Mouse (Mus musculus): ENCODE results near the gene Ephx4. TPM values are rescaled to one million over a fixed set of nuclear protein-coding genes. Genes with fewer than 3 reads are reported as not detected.
"Not testable (repeated sequence)": the region's sequence is repeated elsewhere in the genome, so short reads cannot be mapped to it uniquely, and the experiment has no call there.

Gene Ephx4
- 72.8 and 77.9 TPM in 2 replicates for polyA plus RNA-seq (2012; rRNA removed)

DNA sequence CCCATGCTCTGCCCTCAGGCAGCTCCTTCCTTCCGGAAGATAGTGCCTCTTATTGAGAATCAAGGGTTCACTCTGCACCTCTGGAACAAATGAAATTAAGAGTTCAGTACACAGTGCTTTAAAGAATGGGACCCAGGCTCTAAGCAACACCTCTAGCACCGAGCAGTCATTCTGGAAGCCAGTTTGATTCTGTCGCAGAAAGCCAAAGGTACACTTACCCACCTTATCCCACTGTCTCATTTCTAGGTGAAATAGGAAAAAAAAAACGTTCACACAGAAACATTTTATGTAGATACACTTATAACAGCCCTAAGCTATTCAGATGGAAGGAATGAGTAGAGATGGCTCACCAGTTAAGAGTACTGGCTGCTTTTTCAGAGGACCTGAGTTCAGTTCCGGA is at the start of gene Ephx4:
Gene Ephx4 (plus strand): TSS at position 301 of the 400 bp plus-strand sequence.
- DNase-seq (ENCODE audit: extremely low spot score in 1 of 2, low spot score in 1 of 2), result no peak

DNA sequence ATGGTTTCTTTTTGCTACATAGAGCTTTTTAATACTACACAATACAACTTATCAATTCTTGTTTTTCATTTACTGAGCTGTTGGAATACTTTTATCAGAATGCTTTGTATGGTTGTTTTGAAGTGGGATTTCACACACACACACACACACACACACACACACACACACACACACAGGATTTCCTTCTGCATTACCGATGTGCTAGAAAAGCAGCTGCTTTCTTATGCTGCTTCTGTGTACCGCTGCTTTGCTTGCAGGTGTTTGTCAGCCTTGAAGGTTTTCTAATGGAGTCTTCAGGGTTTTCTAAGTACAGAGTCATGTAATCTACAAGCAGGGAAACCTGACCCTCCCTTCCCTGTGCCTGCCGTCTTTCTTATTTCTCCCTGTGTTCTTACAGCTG is 48.6 kb upstream of the Ephx4 start:
- DNase-seq (ENCODE audit: extremely low spot score in 1 of 2, low spot score in 1 of 2), result no peak

DNA sequence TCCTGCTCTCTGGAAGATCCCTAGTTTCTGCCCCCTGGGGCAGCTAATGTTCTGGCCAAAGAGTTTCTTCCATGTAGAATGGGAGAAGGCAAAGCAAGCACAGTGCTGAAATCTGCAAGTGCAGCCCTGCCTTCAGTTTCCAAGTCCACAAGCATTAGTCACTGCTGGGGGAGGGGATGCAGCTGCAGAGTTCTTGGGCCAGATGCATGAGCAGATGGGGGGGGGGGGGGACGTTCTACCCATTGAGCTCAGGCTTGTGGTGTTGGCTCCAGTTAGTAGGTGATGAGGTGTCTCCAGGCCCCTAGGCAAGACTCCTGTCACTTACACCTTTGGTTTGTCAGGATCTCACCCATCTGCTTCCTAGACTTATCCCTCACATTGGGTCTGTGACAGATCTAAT is 46.7 kb upstream of the Ephx4 start:
- DNase-seq (ENCODE audit: extremely low spot score in 1 of 2, low spot score in 1 of 2), result no peak

DNA sequence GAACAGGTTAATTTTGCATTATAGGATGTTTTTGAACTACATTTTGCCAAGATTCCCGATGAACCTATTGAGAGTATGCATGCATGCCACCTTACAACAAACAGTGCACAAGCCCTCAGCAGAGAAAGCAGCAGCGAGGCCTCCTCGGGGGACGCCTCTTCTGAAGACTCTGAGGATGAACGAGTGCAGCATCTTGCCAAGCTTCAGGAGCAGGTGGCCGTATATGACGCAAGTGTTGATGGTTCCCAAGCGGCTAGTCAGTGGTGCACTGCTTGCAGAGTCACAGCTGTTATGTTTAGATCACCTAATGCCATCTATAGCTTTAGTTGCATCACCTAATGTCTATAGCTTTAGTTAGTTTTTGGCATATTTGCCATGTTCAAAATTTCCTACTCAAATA is 44.8 kb upstream of the Ephx4 start:
- no peak for DNase-seq (ENCODE audit: extremely low spot score in 1 of 2, low spot score in 1 of 2)

DNA sequence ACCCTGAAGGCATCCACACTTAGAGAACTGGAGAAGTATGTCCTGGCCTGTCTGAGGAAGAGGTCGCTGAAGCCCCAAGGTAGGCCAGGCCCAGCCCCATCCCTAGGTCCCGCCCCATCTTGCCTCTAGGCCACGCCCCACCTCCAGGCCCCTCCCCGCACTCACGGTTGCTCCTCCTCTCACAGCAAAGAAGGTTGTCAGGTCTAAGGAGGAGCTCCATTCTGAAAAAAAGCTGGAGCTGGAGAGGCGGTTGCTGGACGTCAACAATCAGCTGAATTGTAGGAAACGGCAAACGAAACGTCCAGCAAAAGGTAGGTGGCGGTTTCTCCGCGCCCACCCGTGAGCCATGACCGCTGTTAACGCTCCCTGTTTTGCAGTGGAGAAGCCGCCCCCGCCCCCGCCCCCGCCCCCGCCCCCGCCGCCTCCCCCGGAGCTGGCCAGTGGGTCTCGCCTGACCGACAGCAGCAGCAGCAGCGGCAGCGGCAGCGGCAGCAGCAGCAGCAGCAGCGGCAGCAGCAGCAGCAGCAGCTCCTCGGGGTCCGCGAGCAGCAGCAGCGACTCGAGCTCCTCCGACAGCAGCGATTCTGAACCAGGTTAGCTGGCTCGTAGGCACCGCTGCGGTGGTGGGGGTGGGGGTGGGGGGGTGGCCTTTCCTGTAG is 43.0 kb upstream of the Ephx4 start:
- DNase-seq (ENCODE audit: extremely low spot score in 1 of 2, low spot score in 1 of 2), result peak; percentile 73 to 92

DNA sequence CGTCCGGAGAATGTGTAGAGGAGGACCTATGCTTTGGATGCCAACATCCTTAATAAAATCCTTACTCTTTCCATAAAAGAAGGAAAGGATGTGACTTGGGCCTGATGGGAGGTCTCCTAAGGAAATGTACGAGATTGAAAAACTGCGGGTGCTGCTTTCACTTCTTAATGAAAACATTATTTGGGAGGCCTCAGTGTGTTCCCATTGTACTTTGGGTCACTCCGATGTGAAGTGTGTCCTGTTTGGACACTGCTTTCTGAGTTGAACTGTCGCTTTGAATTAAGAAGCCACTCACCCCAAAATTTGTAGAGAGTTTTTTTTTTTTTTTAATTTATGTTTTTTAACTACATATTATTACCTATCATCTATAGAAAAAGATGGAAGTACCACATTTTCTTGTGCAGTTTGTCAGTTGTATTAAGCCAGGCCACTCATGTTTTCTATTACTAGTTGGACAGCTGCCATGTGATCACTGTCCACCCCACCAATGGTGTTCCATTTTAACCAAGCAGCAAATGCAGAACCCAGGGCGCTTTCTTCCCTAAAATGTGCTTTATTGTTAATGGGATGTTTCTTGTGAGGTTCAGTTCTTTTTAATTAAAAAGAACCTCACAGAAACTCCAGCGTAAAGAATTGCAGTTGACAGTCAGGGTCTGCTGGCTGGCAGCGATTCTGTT is 42.3 kb upstream of the Ephx4 start:
- no peak for DNase-seq (ENCODE audit: extremely low spot score in 1 of 2, low spot score in 1 of 2)

DNA sequence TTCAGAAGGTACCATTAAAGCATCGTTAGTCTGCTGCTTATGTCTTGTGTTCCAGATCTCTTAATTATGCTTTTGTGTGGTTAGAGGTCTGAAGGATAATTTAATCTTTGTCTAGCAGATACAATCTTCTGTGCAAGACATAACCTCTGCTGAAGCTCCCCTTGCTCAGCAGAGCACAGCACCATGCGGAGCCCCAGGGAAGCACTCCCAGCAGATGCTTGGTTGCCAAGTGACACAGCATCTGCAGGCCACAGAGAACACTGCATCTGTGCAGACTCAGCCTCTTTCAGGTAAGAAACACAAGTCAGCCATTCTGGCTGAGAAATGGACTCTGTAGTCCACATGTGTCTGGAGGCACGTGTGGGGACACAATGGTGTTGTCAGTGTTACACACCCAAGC is 32.5 kb upstream of the Ephx4 start:
- no peak for DNase-seq (ENCODE audit: extremely low spot score in 1 of 2, low spot score in 1 of 2)

DNA sequence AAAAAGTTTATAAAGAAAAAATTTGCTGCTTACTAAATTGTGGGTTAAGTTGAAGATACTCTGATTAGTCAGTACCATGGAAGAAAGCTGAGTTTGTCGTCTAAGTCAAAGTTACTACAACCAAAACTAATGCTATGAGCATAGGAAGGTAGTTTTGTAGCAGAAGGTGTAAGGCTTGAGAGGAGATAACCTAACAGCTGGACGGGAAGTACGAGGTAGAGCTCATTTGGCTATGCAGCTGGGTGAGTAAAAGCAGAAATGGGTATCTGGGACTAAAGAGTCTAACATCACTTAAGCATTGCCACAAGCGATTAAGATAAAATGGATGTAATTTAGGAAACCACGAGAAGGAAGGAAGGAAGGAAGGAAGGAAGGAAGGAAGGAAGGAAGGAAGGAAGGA is 31.2 kb upstream of the Ephx4 start:
- no peak for DNase-seq (ENCODE audit: extremely low spot score in 1 of 2, low spot score in 1 of 2)

DNA sequence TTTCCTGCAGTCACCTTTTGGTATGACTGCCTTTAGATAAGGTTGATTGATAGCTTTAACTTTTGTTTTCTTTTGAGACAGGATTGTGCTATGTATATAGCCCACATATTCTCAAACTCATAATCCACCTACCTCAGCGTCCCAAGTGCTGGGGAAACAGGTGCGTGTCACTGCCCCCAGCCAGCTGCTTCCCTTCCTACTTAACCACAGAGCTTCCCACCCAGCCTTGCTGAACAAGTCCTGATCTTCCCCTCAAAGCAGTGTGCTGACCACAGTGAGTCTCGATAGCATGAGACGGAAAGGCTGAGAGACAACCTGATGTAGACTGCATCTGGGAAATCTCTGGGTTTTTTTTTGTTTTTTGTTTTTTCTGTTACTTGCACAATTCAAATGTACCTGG is 29.3 kb upstream of the Ephx4 start:
- no peak for DNase-seq (ENCODE audit: extremely low spot score in 1 of 2, low spot score in 1 of 2)

DNA sequence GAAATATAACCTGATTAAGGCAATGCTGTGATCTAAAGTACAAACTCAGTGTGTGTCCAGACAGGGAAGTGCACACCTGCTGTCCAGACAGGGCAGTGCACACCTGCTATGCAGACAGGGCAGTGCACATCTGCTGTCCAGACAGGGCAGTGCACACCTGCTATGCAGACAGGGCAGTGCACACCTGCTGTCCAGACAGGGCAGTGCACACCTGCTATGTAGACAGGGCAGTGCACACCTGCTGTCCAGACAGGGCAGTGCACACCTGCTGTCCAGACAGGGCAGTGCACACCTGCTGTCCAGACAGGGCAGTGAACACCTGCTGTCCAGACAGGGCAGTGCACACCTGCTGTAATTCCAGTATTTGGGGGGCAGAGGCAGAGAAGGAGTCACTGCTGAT is 16.1 kb upstream of the Ephx4 start:
- DNase-seq (ENCODE audit: extremely low spot score in 1 of 2, low spot score in 1 of 2), result not testable (repeated sequence)

DNA sequence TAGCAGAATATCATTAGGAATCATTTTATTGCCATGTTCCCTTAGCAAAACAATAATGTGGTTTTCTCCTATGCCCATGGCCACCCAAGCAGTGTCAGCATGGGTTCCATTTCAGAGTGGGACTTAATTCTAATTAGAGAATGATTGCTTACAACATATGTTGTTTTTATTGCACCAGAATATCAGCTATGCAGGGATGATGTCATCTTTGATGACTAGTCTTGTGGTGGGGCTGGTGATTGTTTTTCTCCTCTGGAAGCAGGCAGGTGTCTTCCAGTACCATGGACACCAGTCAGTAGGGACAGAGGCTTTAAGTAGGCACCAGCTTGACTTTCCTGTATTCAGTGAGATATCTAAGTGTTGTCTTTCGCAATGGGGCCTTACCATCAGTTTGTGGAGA is 14.7 kb upstream of the Ephx4 start:
- no peak for DNase-seq (ENCODE audit: extremely low spot score in 1 of 2, low spot score in 1 of 2)

DNA sequence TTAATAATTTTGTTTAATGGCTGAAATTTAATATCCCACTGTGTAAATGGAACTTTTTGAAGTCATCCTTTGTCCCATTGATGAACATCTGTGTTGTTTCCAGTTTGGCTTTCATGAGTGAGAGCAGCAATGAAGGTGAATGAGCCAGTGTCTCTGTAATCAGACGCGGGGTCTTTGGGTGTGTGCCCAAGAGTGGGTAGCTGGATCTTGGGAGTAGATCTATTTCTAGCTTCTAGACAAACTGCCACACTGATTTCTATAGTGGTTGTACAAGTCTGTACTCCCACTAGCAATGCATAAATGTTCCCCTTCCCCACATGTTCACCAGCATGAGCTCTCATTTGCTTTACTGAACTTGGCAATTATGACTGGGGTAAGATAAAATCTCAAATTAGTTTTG is 13.2 kb upstream of the Ephx4 start:
- no peak for DNase-seq (ENCODE audit: extremely low spot score in 1 of 2, low spot score in 1 of 2)

DNA sequence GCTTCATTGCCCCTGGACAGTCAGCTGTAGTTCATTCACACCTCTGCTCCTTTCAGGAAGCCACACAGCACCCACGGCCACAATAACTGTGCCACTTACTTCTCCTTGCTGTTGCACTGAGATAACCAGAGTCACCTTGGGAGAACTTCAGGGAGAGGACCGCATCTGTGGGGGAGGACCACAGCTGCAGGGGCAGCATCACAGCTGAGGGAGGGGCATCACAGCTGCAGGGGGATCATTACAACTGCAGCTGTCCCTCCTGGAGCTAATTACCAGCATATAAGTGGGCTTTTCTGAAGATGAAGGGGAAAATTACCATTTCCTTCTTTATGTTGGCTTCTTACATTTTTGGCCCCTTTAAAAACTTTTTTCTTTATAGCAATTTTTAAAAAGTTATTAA is 8.1 kb upstream of the Ephx4 start:
- no peak for DNase-seq (ENCODE audit: extremely low spot score in 1 of 2, low spot score in 1 of 2)

DNA sequence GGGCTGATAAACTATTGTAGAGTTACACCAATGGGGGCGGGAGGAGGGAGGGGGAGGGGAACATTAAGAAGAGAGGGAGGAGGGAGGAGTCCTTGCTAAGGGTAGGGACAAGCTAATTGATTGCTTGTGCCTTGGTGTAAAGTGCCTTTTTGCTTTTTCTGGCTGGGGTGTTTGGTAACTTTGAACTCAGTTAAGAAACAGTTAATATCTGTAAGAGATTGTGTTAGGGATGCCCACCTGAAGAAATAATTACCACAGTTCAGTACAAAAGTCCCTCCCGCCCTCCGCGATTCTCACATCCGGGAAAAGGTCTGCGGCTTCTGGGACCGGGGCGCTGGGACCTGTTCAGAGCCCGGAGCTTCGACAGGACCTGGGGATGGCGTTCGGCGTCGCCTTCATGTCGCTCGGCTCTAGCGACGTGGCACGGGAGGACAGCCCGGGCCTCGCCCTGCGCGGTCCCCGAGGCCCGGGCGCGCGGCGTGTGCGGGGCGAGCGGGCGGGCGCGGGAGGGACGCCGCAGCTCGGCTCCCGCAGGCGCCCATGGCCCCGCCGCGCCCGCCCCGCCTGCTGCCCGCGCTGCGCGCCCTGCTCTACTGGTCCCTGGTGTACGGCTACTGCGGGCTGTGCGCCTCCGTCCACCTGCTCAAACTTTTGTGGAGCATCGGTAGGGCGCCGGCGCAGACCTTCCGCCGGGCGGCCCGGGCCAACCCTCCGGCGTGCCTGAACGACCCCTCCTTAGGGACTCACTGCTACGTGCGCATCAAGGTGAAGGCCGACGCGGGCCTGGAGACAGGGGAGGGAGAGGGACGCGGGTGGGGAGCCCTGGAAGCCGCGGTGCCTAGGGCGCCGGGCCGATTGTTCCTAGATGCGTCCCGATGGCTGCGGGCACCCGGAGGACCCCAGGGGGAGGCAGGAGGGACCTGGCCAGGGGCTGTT is 743 bp downstream of the Ephx4 start:
- DNase-seq (ENCODE audit: extremely low spot score in 1 of 2, low spot score in 1 of 2), result no peak

DNA sequence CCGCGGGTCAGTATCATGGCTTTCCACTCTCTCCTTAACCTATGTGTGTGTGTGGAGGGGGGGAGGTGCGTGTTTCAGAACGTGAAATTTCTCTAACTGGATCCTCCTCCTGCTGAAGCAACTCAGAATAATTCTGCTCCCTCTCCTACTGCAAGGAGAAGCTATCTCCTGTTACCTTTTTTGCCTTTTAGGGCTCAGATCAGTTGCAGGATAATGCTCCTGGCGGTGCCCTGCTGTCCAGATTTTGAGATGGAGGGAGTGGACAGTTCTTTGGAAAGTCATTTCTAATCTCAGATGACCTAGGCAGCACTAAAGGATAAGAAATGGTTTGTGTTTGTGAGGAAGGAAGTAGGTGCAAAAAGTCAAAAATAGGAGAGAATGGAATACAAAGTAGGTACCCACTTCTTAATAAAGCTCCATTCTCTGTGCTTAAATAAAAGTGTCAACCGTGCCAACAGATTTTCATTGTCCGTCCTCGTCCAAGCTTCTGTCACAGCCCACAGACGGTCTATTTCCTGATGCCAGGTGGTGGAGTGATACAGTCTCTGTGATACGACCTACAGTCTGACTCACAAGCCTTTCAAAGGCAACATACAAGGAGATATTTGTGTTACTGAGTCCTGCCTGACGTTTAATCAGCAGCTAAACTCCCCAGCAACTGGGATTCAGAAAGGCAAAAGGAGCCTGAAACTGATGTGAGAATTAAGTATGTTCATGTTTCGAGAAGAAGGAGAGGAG is 1.6 kb downstream of the Ephx4 start:
- DNase-seq (ENCODE audit: extremely low spot score in 1 of 2, low spot score in 1 of 2), result peak; percentile 81 to 84

DNA sequence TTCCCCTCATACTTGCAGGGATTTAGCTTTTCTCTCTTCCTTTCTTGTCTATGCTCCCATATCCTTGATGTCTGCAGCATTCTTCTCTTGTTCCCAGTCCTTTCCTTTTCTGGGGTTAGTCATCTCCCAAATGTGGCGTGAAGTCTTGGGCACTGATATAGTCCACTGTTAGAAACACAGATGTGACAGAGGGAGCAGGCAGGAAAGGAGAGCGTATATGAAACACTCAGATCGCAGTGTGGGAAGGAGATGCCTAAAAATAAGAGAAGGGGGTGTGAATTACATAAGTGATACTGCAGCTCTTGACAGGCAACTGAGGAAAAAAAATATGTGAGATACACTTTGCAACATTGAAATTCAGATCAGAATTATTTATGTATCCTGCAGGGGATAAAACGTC is 2.8 kb downstream of the Ephx4 start:
- DNase-seq (ENCODE audit: extremely low spot score in 1 of 2, low spot score in 1 of 2), result peak; percentile 85

DNA sequence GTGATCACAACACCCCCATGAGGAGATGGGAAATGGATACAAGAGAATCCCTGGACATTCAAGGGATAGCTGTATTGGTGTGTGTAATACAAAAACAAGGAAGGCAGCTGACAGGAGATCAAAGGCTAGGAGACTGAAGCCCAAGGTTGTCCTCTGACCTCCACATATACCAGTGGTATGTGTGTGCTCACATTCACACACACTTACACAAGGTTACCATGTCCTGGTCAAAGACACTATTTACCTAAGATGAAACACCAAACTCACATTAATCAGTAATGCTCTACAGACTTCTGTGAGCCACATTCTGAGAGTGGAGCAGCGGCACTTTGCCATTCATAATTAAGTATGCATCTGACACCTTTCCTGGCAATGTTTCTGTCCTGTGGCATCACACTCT is 7.8 kb downstream of the Ephx4 start:
- no peak for DNase-seq (ENCODE audit: extremely low spot score in 1 of 2, low spot score in 1 of 2)

DNA sequence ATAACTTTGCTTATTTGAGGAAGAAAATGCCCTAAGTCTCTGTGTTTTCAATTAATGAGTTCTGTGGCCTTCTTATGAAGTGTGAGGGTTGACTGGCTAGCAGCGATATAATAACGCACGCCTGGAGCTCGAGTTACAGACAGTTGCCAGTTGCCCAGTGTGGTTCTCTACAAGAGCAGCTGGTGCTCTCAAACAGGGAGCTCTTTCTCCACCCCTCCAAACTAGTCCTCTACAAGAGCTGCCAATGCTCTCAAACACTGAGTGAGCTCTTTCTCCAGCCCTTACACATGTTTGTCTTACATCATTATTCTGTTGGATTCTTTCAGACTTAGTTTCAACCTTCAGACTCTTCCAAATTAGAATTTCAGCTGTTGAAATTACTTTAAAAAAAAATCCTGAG is 8.8 kb downstream of the Ephx4 start:
- peak in 1 of 2 experiments; percentile 41 for DNase-seq (ENCODE audit: extremely low spot score in 1 of 2, low spot score in 1 of 2)

DNA sequence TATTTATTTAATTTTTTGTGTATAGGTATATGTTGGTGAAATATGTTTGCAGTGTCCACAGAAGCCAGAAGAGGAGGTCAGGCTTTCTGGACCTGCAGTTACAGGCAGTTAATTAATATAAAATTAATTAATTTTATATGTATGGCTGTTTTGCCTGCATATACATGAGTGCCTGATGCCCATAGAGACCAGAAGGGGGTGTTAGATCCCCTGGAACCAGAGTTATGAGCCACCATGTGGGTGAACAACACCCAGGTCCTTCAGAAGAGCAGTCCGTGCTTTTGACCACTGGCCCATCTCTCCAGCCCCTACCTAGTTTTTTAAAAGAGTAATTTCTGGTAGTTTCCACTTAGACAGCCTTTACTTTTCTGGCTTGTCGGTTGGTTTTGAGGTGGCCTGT is 9.7 kb downstream of the Ephx4 start:
- DNase-seq (ENCODE audit: extremely low spot score in 1 of 2, low spot score in 1 of 2), result no peak

DNA sequence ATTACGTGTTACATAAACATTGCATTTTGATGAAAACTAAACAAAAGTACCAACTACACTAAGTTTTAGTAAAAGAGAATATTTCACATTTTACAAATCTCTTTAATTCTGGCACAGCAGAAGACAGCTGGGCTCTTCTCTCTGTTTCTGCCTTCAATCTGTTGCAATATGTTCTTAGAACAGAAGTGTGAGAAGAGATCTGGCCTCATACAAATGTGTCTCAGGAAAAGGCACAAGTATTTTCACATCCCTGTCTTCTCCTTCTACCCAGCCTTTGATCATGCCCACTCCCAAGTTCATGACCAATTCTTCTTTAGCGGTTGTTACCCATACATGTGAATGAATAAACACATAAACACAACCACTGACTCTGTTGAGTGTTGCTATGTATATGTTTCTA is 12.6 kb downstream of the Ephx4 start:
- DNase-seq (ENCODE audit: extremely low spot score in 1 of 2, low spot score in 1 of 2), result peak; percentile 38 to 70

DNA sequence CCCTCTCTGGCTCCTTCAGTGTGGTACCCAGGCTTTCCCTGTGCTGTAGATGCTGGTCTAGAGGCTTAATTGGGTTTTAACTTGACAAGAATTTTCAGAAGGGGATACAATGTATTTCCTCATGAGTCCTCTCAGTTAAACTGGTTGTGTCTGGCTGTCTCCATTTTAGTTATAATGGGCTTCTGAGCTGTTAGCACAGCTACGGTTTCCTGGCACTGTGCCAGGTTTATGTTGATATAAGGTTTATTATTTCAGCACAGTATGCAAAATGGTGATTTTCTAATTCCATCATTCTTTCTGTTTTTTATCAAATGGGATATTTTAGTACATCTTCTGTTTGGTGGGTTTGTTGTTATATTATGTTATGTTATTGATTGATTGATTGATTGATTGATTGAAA is 19.1 kb downstream of the Ephx4 start:
- DNase-seq (ENCODE audit: extremely low spot score in 1 of 2, low spot score in 1 of 2), result no peak
